Mouse (Mus musculus) adrenal gland (tissue): ENCODE results near the gene Vps37b.
"Not testable (repeated sequence)": the region's sequence is repeated elsewhere in the genome, so short reads cannot be mapped to it uniquely, and the experiment has no call there.

Experiments used
- intact Hi-C: fragments of 180-260 bp; cut with DNase I; formaldehyde crosslinking; loops from one replicate; pipeline ENCODE4 v1.15.1; 2025
- long read RNA-seq, 2 experiments: library from polyadenylated mRNA; unstranded; transcript quantifications; one replicate each; pipeline ENCODE4 v2.0.0; 2020; ENCODE audit warnings: borderline replicate concordance in 1 of 2; ENCODE audit not compliant: insufficient replicate concordance in 1 of 2

Gene Vps37b
- long read RNA-seq, experiment 1, transcript Vps37b-201 (4 exons, 2,522 nt) = major isoform, 31 of 38 reads
- long read RNA-seq, experiment 1, partial matches to known transcripts = 0 of 38 reads
- long read RNA-seq, experiment 1, other reads (novel, unspliced or antisense) = 7 of 38 reads
- long read RNA-seq, experiment 2, transcript Vps37b-201 (4 exons, 2,522 nt) = major isoform, 53 of 61 reads
- long read RNA-seq, experiment 2, partial matches to known transcripts = 0 of 61 reads
- long read RNA-seq, experiment 2, other reads (novel, unspliced or antisense) = 8 of 61 reads

GRCm38 (mm10) chr5:124032001-124032508, at the start of gene Vps37b:
Vps37b (minus strand) TSS chr5:124032270.
- intact Hi-C loops = no loop called here

- intact Hi-C loops = loop anchor here (5.0 kb wide), 2 partner anchors 43 to 133 kb away; no protein-coding TSS in a partner anchor
Measured at GRCm38 (mm10) chr5:124079880-124080279, 47.8 kb upstream of the Vps37b start.

GRCm38 (mm10) chr5:124078794-124079416, 46.8 kb upstream of the Vps37b start:
- intact Hi-C loops = loop anchor here (5.0 kb wide), 1 partner anchor 42 kb away; no protein-coding TSS in a partner anchor

- intact Hi-C loops = loop anchor here (5.0 kb wide), 1 partner anchor 41 kb away; no protein-coding TSS in a partner anchor
Measured at GRCm38 (mm10) chr5:124077856-124078460, 45.9 kb upstream of the Vps37b start.

- intact Hi-C loops = loop anchor here (5.0 kb wide), 1 partner anchor 40 kb away; no protein-coding TSS in a partner anchor
Measured at GRCm38 (mm10) chr5:124077241-124077640, 45.2 kb upstream of the Vps37b start.

- intact Hi-C loops = loop anchor here (5.0 kb wide), 1 partner anchor 39 kb away; no protein-coding TSS in a partner anchor
Measured at GRCm38 (mm10) chr5:124076559-124076958, 44.5 kb upstream of the Vps37b start.

- intact Hi-C loops = loop anchor here (5.0 kb wide), 1 partner anchor 38 kb away; no protein-coding TSS in a partner anchor
Measured at GRCm38 (mm10) chr5:124075716-124076115, 43.6 kb upstream of the Vps37b start.

GRCm38 (mm10) chr5:124074845-124075307, 42.8 kb upstream of the Vps37b start:
- intact Hi-C loops = loop anchor here (5.0 kb wide), 1 partner anchor 38 kb away; no protein-coding TSS in a partner anchor

GRCm38 (mm10) chr5:124073682-124074081, 41.6 kb upstream of the Vps37b start:
- intact Hi-C loops = no loop called here

- intact Hi-C loops = no loop called here
Measured at GRCm38 (mm10) chr5:124069657-124070056, 37.6 kb upstream of the Vps37b start.

GRCm38 (mm10) chr5:124062037-124062824, 30.2 kb upstream of the Vps37b start:
- intact Hi-C loops = no loop called here

GRCm38 (mm10) chr5:124059677-124060076, 27.6 kb upstream of the Vps37b start:
- intact Hi-C loops = no loop called here

- intact Hi-C loops = no loop called here
Measured at GRCm38 (mm10) chr5:124058749-124059148, 26.7 kb upstream of the Vps37b start.

GRCm38 (mm10) chr5:124056956-124057355, 24.9 kb upstream of the Vps37b start:
- intact Hi-C loops = no loop called here

GRCm38 (mm10) chr5:124056219-124056618, 24.1 kb upstream of the Vps37b start:
- intact Hi-C loops = no loop called here

GRCm38 (mm10) chr5:124052641-124053040, 20.6 kb upstream of the Vps37b start:
- intact Hi-C loops = not testable (repeated sequence)

GRCm38 (mm10) chr5:124051899-124052491, 19.9 kb upstream of the Vps37b start:
- intact Hi-C loops = no loop called here

GRCm38 (mm10) chr5:124050095-124051050, 18.3 kb upstream of the Vps37b start:
- intact Hi-C loops = no loop called here
